Mouse (Mus musculus): ENCODE data around the gene Apol9b. TPM values are rescaled to one million over a fixed set of nuclear protein-coding genes. Genes with fewer than 3 reads are reported as not detected.

Gene Apol9b
- total and polyA plus RNA-seq, 3 experiments, result not detected

- H3K9me3 ChIP-seq (replicated peaks; ENCODE audit: low read length), result peaks cover 10% of the 10 kb centered on the region
- no peak overlapping the region for H3K4me2 ChIP-seq (ENCODE audit: insufficient read depth, low read depth, poor library complexity, severe bottlenecking)
- H3K79me2 ChIP-seq (replicated peaks; ENCODE audit: control insufficient read depth, extremely low read depth, insufficient read depth, poor library complexity, severe bottlenecking), result no peaks in the 10 kb centered on the region
- H3K36me3 ChIP-seq (replicated peaks in 1 of 2; ENCODE audit: control insufficient read depth in 1 of 2, insufficient read depth in 1 of 2, low read length in 1 of 2), result no peaks in the 10 kb centered on the region
- DNase-seq (ENCODE audit: extremely low read depth), result no peak
- no peak for TF ChIP-seq MAX (IDR thresholded peaks at IDR 0.05; ENCODE audit: low read length)
- TF ChIP-seq RAD21 (IDR thresholded peaks at IDR 0.05; ENCODE audit: low read depth, low read length), result no peak
- no peak for TF ChIP-seq HCFC1 (IDR thresholded peaks at IDR 0.05; ENCODE audit: low read depth, low read length)
- H3K27ac ChIP-seq (ENCODE audit: insufficient read depth, low read depth), result no peak overlapping the region
- H3K4me1 ChIP-seq (ENCODE audit: control insufficient read depth in 1 of 2, insufficient read depth in 2 of 2), result no peaks in the 10 kb centered on the region
- no peak overlapping the region for H3K4me3 ChIP-seq (replicated peaks in 1 of 3; ENCODE audit: low read depth in 2 of 3, low read length in 2 of 3, poor library complexity in 1 of 3)
- in situ Hi-C loops (cut with MboI; ENCODE audit: low pct_ligation_motif_present, low pct_unique_long_range_greater_than_20kb, low sequenced_read_pairs), result loop anchor here (25.0 kb wide), 1 partner anchor 416 kb away; the partner anchor contains the start of gene Ift27
- dilution Hi-C loops (cut with MboI; ENCODE audit: extremely low pct_ligation_motif_present, extremely low pct_unique_long_range_greater_than_20kb, low sequenced_read_pairs), result no loop called here
- H3K27me3 ChIP-seq (replicated peaks), result peaks cover 21% of the 10 kb centered on the region
- no peak overlapping the region for H3K9ac ChIP-seq (ENCODE audit: insufficient read depth, low read depth)
Observed at GRCm38 (mm10) chr15:77746326-77746725, 17.5 kb downstream of the Apol9b start.

GRCm38 (mm10) chr15:77748414-77748813, 19.6 kb downstream of the Apol9b start:
- H3K27ac ChIP-seq (ENCODE audit: insufficient read depth, low read depth), result no peak overlapping the region
- H3K4me1 ChIP-seq (ENCODE audit: control insufficient read depth in 1 of 2, insufficient read depth in 2 of 2), result peaks cover 0 to 4% of the 10 kb centered on the region in 2 experiments; a peak in 1 of 4 replicates
- no peaks in the 10 kb centered on the region for H3K36me3 ChIP-seq (replicated peaks in 1 of 2; ENCODE audit: control insufficient read depth in 1 of 2, insufficient read depth in 1 of 2, low read length in 1 of 2)
- no peaks in the 10 kb centered on the region for H3K79me2 ChIP-seq (replicated peaks; ENCODE audit: control insufficient read depth, extremely low read depth, insufficient read depth, poor library complexity, severe bottlenecking)
- no peak overlapping the region for H3K9ac ChIP-seq (ENCODE audit: insufficient read depth, low read depth)
- DNase-seq (ENCODE audit: extremely low read depth), result no peak
- dilution Hi-C loops (cut with MboI; ENCODE audit: extremely low pct_ligation_motif_present, extremely low pct_unique_long_range_greater_than_20kb, low sequenced_read_pairs) (no loop called here), in situ Hi-C loops (cut with MboI; ENCODE audit: low pct_ligation_motif_present, low pct_unique_long_range_greater_than_20kb, low sequenced_read_pairs) (loop anchor here (25.0 kb wide), 1 partner anchor 414 kb away; the partner anchor contains the start of gene Ift27)
- H3K4me2 ChIP-seq (ENCODE audit: insufficient read depth, low read depth, poor library complexity, severe bottlenecking), result no peak overlapping the region
- H3K4me3 ChIP-seq (replicated peaks in 1 of 3; ENCODE audit: low read depth in 2 of 3, low read length in 2 of 3, poor library complexity in 1 of 3), result no peak overlapping the region
- peaks cover 28% of the 10 kb centered on the region for H3K27me3 ChIP-seq (replicated peaks)
- TF ChIP-seq BHLHE40 (IDR thresholded peaks at IDR 0.05; ENCODE audit: low read depth, low read length) (no peak), ZNF384 (IDR thresholded peaks at IDR 0.05; ENCODE audit: low read depth, low read length) (no peak)
- H3K9me3 ChIP-seq (replicated peaks; ENCODE audit: low read length), result peaks cover 10% of the 10 kb centered on the region

- dilution Hi-C loops (cut with MboI; ENCODE audit: extremely low pct_ligation_motif_present, extremely low pct_unique_long_range_greater_than_20kb, low sequenced_read_pairs), result no loop called here
- peaks cover 10% of the 10 kb centered on the region for H3K9me3 ChIP-seq (replicated peaks; ENCODE audit: low read length)
- no peak overlapping the region for H3K4me3 ChIP-seq (replicated peaks in 1 of 3; ENCODE audit: low read depth in 2 of 3, low read length in 2 of 3, poor library complexity in 1 of 3)
- H3K9ac ChIP-seq (ENCODE audit: insufficient read depth, low read depth), result no peak overlapping the region
- H3K27me3 ChIP-seq (replicated peaks), result peaks cover 28% of the 10 kb centered on the region
- H3K4me2 ChIP-seq (ENCODE audit: insufficient read depth, low read depth, poor library complexity, severe bottlenecking), result no peak overlapping the region
- no peaks in the 10 kb centered on the region for H3K36me3 ChIP-seq (replicated peaks in 1 of 2; ENCODE audit: control insufficient read depth in 1 of 2, insufficient read depth in 1 of 2, low read length in 1 of 2)
- H3K4me1 ChIP-seq (ENCODE audit: control insufficient read depth in 1 of 2, insufficient read depth in 2 of 2), result peaks cover 0 to 4% of the 10 kb centered on the region in 2 experiments; a peak in 1 of 4 replicates
- H3K79me2 ChIP-seq (replicated peaks; ENCODE audit: control insufficient read depth, extremely low read depth, insufficient read depth, poor library complexity, severe bottlenecking), result no peaks in the 10 kb centered on the region
- TF ChIP-seq GABPA (IDR thresholded peaks at IDR 0.05; ENCODE audit: insufficient replicate concordance, low read depth, low read length) (no peak), TCF12 (IDR thresholded peaks at IDR 0.05; ENCODE audit: low read depth, low read length) (no peak), CHD2 (IDR thresholded peaks at IDR 0.05; ENCODE audit: low read length) (no peak), HCFC1 (IDR thresholded peaks at IDR 0.05; ENCODE audit: low read depth, low read length) (no peak), SIN3A (IDR thresholded peaks at IDR 0.05; ENCODE audit: low read length) (no peak), MAX (IDR thresholded peaks at IDR 0.05; ENCODE audit: low read length) (no peak), MAZ (IDR thresholded peaks at IDR 0.05; ENCODE audit: low read depth, low read length) (no peak), EP300 (IDR thresholded peaks at IDR 0.05; ENCODE audit: low read length) (no peak), PAX5 (IDR thresholded peaks at IDR 0.05; ENCODE audit: low read length) (no peak), ZC3H11A (IDR thresholded peaks at IDR 0.05; ENCODE audit: low read depth, low read length) (no peak), MXI1 (IDR thresholded peaks at IDR 0.05; ENCODE audit: low read depth, low read length) (no peak), CTCF (conservative IDR thresholded peaks at IDR 0.05 in 1 of 2, IDR thresholded peaks at IDR 0.05 in 1 of 2; ENCODE audit: low read depth in 2 of 2, low read length in 2 of 2) (no peak), JUN (IDR thresholded peaks at IDR 0.05; ENCODE audit: insufficient read depth, low read depth, low read length) (no peak), POLR2A (IDR thresholded peaks at IDR 0.05; ENCODE audit: low read depth, low read length) (no peak), SMC3 (IDR thresholded peaks at IDR 0.05; ENCODE audit: low read depth, low read length) (no peak), NELFE (IDR thresholded peaks at IDR 0.05; ENCODE audit: low read depth, low read length) (no peak), USF2 (conservative IDR thresholded peaks at IDR 0.05; ENCODE audit: low read depth, low read length) (no peak)
- DNase-seq (ENCODE audit: extremely low read depth), result no peak
- in situ Hi-C loops (cut with MboI; ENCODE audit: low pct_ligation_motif_present, low pct_unique_long_range_greater_than_20kb, low sequenced_read_pairs), result loop anchor here (25.0 kb wide), 1 partner anchor 413 kb away; the partner anchor contains the start of gene Ift27
- H3K27ac ChIP-seq (ENCODE audit: insufficient read depth, low read depth), result no peak overlapping the region
Observed at GRCm38 (mm10) chr15:77749717-77750116, 20.9 kb downstream of the Apol9b start.
